Mouse (Mus musculus) mouse embryonic stem cell (cell line): ENCODE measurements around the gene Atp5s.

Experiments
- in situ Hi-C, 2 experiments: fragments of 300-500 bp; cut with MboI; formaldehyde crosslinking; loops; 1 replicate in 1 of 2; 3 replicates in 1 of 2; pipeline ENCODE4 v1.14.3; 2019 to 2020; ENCODE audit warnings: low sequenced_read_pairs in 2 of 2, low pct_unique_long_range_greater_than_20kb in 1 of 2, mixed read lengths in 1 of 2; ENCODE audit not compliant: unreplicated experiment in 1 of 2

The Atp5s gene

GRCm38 (mm10) chr12:69761603-69762002 is 36.9 kb downstream of the Atp5s start:
- in situ Hi-C loops = no loop called here

DNA sequence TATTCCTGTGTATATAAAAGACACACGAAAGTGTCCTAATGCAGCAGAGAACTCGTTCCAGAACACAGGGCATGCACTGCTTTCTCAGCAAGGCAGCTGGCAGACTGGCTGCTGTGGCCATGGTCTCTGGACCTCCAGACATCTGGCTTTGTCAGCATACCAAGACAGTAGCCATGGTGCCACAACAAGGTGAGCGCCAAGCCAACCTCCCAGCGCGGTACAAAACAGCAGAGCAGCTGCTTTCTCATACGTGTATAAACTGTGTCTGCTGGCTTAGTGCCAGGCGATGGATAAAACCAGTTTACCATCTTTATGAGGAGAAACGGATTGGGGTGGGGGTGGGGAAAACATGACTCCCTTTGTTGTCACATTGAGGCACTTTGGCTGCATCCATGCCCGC is 40.8 kb downstream of the Atp5s start:
- in situ Hi-C loops = no loop called here

DNA sequence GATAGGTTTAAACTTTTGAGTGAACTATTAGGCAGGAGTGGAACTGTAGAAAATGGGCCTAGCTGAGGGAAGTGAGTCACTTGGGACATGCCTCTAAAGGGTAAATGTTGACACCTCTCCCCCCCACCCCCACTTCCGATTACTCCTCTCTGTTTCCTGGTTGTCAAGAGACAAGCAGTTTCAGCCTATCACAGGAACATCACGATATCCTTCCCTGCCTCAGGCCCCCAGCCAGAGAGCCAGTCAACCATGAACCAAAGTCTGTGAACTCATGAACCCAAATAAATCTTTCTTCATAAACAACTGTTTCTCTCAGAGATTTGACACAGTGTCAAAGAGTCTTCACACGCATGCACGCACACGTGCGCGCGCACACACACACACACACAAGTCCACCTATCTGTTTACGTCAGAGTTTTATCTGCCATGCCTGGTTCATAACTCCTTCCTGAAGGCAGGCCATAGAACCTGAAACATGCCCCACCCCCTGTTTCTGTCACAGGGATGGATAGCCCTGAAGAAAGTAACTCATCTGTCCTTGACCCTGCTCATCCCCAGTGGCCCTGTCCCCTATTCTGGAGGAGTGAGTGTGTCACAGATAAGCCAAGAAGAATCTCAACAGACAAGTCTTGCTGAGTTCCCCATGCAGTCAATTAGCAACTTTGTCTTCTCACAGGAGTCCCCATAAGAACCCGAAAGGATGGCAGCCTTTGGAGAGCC is 41.6 kb downstream of the Atp5s start:
- in situ Hi-C loops = no loop called here

DNA sequence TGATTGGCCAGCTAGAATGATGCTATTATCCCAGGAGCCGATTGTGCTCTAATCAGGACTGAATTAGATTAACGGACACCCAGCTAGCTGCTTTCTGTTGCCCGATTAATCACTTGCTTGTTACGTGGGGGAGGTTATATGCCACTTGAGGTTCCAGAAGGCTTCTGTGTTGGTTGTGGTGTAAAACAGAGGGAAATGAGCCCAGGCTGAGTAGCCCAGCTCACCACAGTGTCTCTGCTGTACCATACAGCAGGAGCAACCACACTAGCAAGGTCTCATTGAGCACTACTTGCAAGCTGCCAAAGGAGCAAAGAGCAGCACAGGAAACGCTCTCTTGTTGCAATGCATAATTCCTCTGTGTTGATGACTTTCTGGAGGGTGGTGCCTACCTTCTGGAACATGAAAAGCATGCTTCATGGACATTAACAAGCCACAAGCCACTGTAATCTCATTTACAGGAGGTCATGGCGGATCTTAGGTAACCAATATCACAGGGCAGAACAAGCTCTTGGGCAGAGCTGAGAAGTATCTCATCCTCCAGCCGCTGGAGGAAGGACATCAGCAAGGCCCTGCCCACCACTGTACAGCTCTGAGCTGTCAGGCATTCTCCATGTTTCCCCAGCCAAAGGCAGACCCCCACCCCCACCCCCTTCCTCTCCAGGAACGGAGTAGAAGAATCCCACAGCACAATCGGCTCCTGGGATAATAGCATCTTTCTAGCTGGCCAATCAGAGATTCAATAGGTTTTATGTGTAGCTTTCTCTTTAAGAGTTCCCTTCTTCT is 42.9 kb downstream of the Atp5s start:
- in situ Hi-C loops = no loop called here

GRCm38 (mm10) chr12:69768841-69769240 is 44.1 kb downstream of the Atp5s start:
- in situ Hi-C loops = no loop called here

- in situ Hi-C loops = no loop called here
Measured at GRCm38 (mm10) chr12:69776607-69777340, 52.0 kb downstream of the Atp5s start.

DNA sequence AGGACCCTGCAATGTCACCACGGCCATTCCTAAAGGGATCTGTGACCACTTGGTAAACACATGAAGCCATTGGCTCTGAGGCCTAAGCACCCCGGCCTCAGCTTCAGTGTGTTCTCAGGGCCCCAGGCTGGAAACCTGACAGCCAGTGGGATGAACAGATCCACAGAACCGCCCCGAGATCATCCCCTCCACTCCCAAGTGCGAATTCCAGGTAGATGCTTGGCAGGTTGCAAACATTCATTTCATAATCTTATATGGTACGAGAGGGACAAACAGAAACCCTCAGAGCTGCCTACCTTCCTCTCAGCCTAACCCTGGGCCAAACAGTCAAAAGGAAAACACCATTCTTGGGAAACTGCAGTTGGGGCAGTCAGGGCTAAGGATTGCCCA is 52.6 kb downstream of the Atp5s start:
- in situ Hi-C loops = no loop called here

- in situ Hi-C loops = no loop called here
Measured at GRCm38 (mm10) chr12:69777957-69778356, 53.2 kb downstream of the Atp5s start.

GRCm38 (mm10) chr12:69781480-69781879 is 56.7 kb downstream of the Atp5s start:
- in situ Hi-C loops = no loop called here

DNA sequence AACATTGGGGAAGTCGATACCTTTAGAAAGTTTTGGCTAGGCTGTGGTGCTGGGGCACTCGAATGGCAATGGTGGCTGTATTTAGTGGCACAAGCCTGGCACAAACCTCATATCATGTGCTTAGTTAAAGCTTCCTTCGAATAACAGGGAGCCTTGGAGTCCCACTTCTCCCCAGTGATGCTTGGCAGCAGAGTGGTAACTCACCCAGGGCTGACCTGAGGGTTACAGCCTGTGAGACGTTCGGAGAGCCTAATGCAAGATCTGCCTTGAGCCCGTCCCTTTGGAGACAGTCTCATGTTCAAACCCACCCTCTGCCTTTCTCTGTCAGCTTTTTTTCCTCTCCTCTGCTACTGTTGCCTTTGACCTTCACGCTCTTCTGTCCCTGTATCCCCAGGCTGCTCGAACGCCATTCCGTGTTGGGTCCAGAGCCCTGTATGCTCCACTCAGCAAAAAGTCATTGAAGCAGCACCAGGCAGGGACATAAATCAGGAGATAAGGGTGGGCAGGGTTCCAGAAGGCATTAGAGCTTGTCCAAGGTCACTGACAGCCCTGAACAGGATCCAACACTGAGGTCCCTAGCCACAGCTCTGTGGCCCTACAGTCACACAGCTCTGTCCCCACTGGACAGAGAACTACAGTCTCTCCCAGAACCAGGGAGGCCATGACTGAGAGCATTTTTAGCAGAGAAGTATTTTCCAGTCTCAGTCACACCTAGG is 57.3 kb downstream of the Atp5s start:
- in situ Hi-C loops = no loop called here

DNA sequence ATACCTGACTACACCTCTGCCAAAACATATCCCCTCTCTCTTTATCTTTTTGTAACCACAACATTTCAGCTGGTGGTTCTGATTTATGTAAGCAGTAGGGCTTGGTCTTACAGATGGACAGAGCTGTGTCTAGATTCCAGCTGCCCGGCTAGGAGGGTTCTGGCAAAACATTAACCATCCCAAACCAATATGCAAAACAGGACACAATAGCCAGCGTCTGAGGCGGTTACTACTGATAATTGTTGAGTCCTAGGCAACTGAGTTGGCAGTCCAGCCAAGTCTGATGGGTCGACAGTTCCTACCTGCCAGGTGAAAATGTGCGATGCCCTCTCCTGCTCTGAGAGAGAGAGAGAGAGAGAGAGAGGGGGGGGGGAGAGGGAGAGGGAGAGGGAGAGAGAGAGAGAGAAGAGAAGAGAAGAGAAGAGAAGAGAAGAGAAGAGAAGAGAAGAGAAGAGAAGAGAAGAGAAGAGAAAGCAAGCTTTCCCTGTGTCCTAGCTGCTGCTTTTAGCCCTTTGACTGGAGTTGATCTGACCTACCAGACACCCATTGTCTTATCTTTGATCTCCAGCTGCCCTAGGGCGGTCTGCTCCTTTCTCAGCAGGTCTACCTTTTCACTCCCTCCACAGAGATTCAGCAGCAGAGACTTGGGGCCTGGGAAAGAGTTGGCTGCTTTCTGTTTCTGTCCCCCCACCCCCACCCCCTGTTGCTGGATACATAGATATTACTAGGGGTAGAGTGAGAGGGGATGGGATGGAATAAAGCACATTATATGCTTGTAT is 58.7 kb downstream of the Atp5s start:
- in situ Hi-C loops = no loop called here

GRCm38 (mm10) chr12:69785471-69785870 is 60.7 kb downstream of the Atp5s start:
- in situ Hi-C loops = no loop called here

DNA sequence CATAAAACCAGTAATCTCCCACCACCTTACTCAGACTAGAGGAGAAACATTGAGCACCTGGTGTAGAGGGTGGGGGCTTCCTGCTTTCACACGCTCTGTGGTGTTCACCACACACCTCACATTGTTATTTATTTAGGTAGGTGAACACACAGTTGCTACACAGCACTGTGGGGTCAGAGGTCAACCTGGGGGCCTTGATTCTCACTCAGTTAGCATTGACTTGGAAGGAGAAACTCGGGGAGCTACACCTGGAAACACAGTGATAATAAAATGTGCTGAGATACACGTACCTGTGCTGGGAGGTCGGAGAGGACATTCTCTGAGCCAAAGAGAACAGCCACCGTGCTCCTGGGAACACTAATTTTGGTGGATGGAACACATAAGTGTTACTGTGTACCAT is 63.6 kb downstream of the Atp5s start:
- in situ Hi-C loops = no loop called here

GRCm38 (mm10) chr12:69789766-69790529 is 65.2 kb downstream of the Atp5s start:
- in situ Hi-C loops = no loop called here

DNA sequence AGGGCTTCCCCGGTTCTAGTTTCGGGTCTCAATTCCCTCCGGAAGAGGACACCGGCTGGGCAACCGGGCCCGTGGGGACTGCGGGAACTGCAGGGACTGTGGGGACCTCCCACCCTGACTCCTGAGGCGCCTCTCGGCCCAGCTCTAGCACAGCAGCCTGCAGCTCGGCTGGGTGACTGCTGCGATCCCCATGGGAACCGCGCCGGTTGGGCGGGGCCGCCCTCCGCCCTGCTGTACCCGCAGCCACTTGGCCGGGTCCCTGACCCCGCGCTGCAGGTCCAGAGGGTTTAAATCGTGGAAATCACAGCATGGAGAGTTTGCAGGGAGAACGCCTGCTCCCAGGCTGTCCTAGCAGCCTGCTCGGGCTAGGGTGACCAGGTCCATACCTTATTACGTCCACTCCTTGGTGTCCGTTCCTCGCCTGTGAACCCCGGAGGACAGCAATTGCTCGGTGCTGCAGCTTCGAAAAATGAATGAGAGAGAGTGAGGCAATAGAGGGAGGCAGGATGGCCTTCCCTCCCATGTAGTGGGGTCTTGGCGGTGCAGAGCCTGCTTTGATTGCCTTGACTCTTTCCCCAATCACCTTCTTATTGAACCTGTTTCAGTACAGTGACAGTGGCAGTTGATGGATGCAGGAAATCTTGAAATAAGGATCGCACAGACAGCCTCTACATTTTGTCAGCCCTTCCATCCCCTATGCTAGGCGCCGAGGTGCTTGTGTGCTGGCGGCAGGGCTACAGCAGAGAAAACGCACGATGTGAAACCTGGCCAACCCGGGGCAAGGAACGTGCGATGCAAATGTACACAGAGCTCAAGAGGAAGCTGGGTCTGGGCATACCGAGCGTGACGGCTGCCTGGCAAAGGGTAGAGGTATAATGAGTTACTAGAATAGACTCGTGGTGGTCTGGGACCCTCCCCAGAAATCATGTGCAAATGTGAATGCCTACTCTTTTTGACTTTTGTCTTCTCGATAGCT is 66.1 kb downstream of the Atp5s start, which contains the start of gene Cdkl1:
Cdkl1 (minus strand) TSS at position 738 of the 976 bp plus-strand sequence.
- in situ Hi-C loops = no loop called here
